Mouse (Mus musculus): ENCODE measurements at regions not wholly inside any gene's neighbourhood (a gene's known extent, or its start where the extent isn't known, plus 50 kb on each side); places are given as distances from the start of the nearest gene placed in this dataset.
"Not testable (repeated sequence)": the region's sequence is repeated elsewhere in the genome, so short reads cannot be mapped to it uniquely, and the experiment has no call there.

- peak; percentile 3 for DNase-seq
- intact Hi-C loops (cut with DNase I; ENCODE audit: low total_unique reads): not testable (repeated sequence)
Observed at GRCm38 (mm10) chr12:18207941-18208340, 306.4 kb upstream of the 5730507C01Rik start.

GRCm38 (mm10) chr12:18216432-18216926 lies 297.8 kb upstream of the 5730507C01Rik start:
- intact Hi-C loops (cut with DNase I; ENCODE audit: low total_unique reads); DNase-seq: not testable (repeated sequence)

GRCm38 (mm10) chr12:18224516-18224915 lies 289.8 kb upstream of the 5730507C01Rik start:
- intact Hi-C loops (cut with DNase I; ENCODE audit: low total_unique reads): no loop called here

DNA sequence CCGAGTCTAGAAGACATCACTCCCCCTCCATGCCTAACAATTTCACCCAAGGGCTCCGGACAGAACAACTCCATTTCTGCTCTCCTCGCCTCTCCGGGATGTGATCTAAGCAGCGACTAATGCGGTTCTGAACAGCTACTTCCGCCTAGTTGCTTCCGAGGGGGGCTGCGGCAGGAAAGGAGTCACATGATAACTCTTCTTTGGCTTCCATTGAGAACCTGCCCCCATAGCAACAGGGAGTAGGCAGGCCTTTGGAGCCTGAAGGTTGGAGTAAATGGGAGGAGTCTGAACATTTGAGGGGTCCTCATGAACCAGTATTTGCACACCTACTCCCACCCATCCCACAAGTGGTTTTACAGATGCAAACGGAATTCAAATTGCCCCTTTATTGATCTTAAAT lies 287.6 kb upstream of the 5730507C01Rik start:
- DNase-seq: no peak
- intact Hi-C loops (cut with DNase I; ENCODE audit: low total_unique reads): no loop called here

More at GRCm38 (mm10) chr12:18224516-18224915, 289.8 kb upstream of the 5730507C01Rik start:
- DNase-seq: no peak

GRCm38 (mm10) chr12:18231896-18232295 lies 282.4 kb upstream of the 5730507C01Rik start:
- DNase-seq; intact Hi-C loops (cut with DNase I; ENCODE audit: low total_unique reads): not testable (repeated sequence)

DNA sequence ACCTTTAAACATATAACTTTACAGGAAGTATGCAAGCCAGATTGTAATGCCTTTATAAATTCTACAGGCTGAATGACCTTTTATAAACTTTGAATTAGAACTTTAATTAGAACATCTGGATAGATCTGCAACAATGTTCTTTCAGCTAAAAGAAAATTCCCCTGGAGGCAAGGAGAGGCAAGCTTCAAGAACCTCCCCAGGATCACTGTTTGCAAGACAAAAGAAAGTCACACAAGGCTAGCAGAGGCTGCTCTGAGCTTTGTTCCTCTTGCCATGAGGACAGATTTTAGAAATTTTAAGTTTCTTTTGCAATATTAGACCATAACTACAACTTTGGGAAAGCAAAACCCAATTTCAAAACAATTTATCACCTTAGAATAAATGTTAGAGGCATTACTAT lies 278.0 kb upstream of the 5730507C01Rik start:
- intact Hi-C loops (cut with DNase I; ENCODE audit: low total_unique reads); DNase-seq: not testable (repeated sequence)

DNA sequence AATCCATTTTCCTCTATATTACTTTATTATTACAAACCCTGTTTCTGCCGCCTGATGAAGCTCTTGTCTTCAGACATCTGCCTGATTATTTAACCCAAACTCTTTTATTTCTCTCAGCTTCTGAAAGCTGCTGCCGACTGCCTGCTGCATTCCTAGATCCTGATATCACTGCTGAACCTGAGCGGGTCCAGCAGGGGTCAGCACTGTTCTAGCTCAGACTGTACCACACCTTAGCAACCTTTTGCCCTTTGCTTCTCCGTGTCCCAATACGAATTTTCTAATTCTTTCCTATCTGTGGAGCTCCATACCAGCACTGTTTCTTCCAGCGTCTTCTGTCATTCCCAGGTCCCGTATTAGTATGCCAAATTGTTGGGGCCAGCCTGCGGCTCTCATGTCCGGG lies 276.8 kb upstream of the 5730507C01Rik start:
- DNase-seq: no peak
- intact Hi-C loops (cut with DNase I; ENCODE audit: low total_unique reads): no loop called here

All from gastrocnemius, postnatal 14 days (tissue).